Mouse (Mus musculus) liver, adult 2 months (tissue): ENCODE measurements around the gene Scap.

Experiments
- CTCF ChIP-seq: fragments of 200-500 bp; IDR thresholded peaks from 2 replicates; pipeline ENCODE4 v1.5.1; 2011; ENCODE audit warnings: low read depth, low read length, control low read depth
- POLR2A ChIP-seq: fragments of 200-500 bp; IDR thresholded peaks from 2 replicates; pipeline ENCODE4 v1.6.1; 2011; ENCODE audit warnings: low read length, control low read depth; ENCODE audit not compliant: insufficient read depth; ENCODE audit errors: extremely low read depth

DNA sequence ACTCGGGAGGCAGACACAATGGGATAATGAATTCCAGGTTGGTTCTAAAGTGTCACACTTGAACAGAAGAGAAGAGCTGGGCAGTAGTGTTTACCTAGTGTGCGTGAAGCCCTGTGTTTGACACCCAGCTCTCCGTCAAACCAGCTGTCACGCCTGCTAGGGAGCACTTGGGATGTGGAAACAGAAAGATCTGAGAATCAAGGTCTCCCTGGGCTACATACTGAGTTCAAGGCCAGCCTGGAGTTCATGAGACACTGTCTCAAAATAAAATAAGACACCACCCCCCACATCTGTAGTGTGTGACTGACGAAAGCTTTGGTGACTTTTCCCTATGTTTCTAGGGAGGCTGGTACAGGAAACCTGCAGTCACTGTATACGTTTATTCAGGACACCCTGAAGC is 17.7 kb upstream of the Scap start:
- TF ChIP-seq CTCF (no peak), POLR2A (no peak)
